Mouse (Mus musculus) c-Kit-positive CD71-positive TER-119-positive erythroid progenitor cells, embryonic 14.5 days (primary cell): Measurements from ENCODE around the gene Tmprss4.

Experiments
- DNase-seq: peaks from one replicate; pipeline ENCODE4 v3.0.0-alpha.2; 2013; ENCODE audit warnings: low spot score

The Tmprss4 gene

DNA sequence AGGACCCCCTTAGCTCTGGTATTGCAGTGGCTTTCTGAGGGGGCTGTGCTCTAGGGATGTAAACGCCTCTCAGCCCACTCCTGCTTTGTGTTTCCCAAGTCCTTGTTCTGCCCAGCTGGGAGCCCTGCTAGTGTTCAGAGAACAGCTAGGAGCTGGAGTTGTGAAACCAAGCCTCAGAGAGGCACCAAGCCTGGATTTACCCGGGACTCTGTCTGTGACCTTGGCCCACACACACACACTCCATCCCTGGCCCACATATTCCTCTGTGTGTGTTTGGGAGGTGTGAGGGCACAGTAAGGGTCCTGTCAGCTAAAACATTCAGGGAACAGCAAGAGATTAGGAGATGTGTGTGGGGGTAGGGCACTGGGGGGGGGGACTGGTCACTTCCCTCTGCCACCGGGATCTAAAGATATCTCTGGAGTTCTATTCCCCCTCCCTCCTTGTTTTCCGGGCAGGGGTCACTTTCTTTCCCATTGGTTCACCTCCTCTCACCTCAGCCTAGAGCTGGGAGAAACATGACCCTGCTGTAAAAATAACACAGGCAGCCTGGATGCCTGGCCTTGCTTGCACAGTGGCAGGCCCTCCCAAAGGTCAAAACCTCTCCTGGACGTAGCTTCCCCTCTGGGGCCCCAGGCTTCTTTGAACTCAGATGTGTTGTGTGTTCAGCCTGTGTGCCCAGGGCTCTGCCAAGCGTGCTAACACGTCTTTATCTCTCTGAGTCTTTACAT, 67.3 kb downstream of the Tmprss4 start:
- no peak for DNase-seq

DNA sequence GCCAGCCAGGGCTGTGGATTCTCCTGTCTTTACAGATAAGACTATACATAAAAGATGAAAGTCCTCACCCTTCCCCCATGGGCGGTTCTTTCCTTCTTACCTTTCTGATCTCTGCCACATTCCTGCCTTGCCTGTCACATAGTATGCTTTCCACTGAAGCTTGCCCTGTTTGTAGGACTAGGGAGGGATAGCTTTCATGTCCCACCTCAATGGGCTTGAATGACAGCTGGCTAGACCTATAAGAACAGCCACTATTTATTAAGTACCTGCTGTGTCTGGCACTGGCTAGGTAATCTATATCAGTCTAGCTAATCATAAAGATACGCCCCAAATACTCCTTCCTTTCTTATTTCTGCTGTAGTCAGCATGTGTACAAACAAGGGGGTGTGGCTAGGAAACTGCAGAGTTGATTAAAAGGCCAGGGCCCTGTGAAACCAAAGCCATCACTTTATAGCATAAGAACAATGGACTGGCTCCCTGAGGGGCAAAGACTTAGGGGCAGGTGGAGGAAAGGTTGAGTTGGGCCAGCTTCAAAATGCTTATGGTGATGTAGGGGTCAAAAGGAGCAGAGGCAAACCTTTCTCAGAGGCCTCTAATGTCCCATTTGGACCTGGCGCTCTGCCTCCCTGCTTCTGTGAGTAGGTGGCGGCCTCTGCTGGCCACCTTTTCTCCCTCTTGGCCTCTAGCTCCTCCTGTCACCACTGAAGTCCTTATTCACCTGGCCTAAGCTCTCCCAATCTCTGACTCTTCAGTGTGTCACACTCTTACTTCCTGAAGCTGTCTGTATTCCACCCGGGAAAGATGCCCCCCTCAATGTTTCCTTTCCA, 70.2 kb downstream of the Tmprss4 start:
- no peak for DNase-seq

DNA sequence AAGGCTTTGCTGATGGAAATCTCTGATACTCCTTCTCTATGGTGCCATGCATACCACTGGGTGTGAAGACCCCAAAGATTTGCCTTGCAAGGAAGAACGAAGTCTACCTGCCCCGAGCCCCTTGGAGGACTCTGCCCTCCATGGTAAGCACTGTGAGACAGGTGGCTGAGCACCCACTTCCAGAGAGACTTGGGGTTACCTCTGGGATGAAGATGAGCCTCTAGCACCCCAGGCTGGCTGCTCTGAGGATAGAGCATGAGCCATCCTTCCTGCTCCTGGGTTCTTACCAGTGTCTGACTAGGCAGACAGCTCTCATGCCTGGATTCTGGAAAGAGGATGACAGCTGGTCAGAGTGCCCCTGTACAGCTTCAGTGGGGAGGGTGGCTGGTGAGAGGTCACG, 73.8 kb downstream of the Tmprss4 start:
- DNase-seq: no peak

DNA sequence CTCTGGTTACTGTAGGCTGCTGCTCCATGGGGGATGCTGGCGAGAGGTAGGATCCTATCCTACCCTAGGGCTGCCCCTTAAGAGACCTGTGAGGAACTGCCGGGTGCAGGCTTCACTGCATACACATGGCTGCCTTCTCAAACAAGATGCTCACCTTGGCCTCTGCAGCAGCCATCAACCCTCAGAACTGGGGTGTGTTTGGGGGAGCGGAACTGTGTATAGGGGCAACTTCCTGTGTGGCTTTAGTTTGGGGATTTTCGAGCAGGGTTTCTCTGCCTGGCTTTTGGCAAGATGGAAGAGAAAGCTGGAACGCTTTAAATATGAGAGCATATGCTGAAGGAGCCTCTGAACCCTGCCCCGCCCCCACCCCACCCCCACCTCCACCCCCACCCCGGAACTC, 77.0 kb downstream of the Tmprss4 start:
- no peak for DNase-seq

DNA sequence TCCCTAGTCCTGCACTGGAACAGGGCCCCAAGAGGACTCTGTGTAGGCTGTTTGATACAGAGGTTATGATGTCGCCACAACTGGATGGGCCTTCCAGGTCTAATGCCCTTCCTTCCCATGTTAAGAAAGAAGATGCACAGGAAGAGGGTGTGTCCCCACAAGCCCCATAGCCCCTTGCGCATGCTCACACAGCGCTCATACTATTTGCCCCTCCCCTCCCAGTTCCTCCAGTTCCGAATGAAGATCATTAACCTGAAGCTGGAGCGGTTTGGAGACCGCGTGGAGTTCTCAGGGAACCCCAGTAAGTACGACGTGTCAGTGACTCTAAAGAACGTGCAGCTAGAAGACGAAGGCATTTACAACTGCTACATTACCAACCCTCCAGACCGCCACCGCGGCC, 78.7 kb downstream of the Tmprss4 start:
- DNase-seq: no peak
